Mouse (Mus musculus): Measurements from ENCODE around the gene C1ql4. TPM values are rescaled to one million over a fixed set of nuclear protein-coding genes. Genes with fewer than 3 reads are reported as not detected.

The C1ql4 gene
- polyA plus RNA-seq, 1 experiment, result 0.07 TPM

DNA sequence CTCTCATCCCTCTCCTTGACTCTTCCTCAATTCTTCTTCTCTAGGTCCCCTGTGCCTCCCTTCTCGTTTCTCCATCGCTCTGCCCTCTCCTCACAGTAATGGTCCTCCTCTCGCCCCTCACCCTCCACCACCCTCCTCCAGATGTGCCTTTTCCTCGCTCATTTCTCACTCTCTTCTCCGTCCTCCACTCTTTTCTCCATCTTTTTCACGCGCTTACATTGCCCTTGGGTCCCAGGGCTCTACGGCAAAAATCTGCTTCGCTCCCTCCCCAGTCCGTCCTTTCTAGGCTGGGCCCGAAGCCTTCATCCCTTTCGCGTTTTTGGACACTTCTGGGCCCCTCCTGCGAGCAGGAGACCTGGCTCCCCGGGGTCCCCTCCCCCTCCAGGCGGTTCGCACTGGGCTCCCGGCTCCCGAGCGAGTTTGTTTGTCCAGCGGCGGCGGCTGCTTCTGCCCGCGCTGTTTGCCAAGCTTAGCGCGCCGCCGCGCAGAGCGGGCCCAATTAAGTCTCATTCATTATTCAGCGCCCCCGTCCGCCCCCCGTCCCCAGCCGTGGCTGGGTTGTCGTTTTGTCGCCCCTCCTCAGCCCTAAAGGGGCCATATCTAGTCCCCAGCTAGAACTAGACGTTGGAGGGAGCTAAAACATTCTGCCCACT lies 10.3 kb upstream of the C1ql4 start:
- H3ac ChIP-seq (ENCODE audit: control insufficient read depth, insufficient read length, low read depth), result peak overlapping the region; percentile 37
- no peaks in the 10 kb centered on the region for H3K79me3 ChIP-seq (ENCODE audit: low read depth)
- no peaks in the 10 kb centered on the region for H3K79me2 ChIP-seq (ENCODE audit: control insufficient read depth, insufficient read depth)
- TF ChIP-seq FOSL1 (IDR thresholded peaks at IDR 0.05; ENCODE audit: insufficient read depth, low read length, poor library complexity, severe bottlenecking) (no peak), MAX (IDR thresholded peaks at IDR 0.05) (no peak), CEBPB (IDR thresholded peaks at IDR 0.05; ENCODE audit: low read depth) (no peak), USF1 (IDR thresholded peaks at IDR 0.05; ENCODE audit: low read depth) (no peak), MYOG (IDR thresholded peaks at IDR 0.05; ENCODE audit: control insufficient read depth, extremely low read depth, insufficient read length) (no peak), MYOD1 (IDR thresholded peaks at IDR 0.05; ENCODE audit: control insufficient read depth, insufficient read length, low read depth) (no peak), CTCF (IDR thresholded peaks at IDR 0.05; ENCODE audit: control insufficient read depth, insufficient read depth, insufficient read length) (no peak)
- peaks cover 30% of the 10 kb centered on the region for H3K27me3 ChIP-seq (ENCODE audit: control insufficient read depth, insufficient read depth, insufficient read length)
- H3K4me3 ChIP-seq (ENCODE audit: insufficient read depth, poor library complexity, severe bottlenecking), result no peak overlapping the region
- no peaks in the 10 kb centered on the region for H3K36me3 ChIP-seq (ENCODE audit: control insufficient read depth, insufficient read depth)

DNA sequence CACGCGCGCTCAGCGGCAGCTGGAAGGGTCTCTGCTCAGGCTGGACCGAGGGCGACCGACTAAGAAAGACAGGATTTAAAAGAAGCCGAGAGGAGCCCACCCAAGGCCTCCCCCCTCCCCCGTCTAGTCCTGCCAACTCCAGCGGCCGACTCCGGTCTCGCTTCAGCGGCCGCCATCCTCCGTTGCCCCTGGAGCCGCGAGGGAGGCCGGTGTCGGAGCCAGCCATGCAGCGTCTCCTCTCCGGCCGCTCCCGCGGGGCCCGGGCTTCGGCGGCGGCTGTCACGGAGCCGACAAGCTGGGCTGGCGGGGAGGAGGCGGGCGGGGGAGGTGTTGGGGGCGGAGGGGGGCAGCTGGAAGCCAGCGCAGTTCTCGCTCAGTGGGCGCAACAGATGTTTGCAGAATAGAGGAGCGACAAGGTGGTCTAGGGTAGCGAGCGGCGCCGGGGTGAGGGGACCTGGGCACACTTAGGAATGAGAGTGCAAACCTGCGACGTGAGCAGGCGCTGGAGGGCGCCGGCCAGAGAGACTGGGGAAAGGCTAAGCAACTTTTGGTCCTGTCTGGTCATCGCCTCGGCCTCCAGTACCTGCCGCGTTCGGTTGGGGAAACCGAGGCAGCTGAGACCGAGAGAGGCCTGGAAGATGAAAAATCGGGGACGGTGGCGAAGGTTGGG lies 9.3 kb upstream of the C1ql4 start:
- Histone ChIP-seq H3ac (ENCODE audit: control insufficient read depth, insufficient read length, low read depth) (peak overlapping the region; percentile 50), H3K79me2 (ENCODE audit: control insufficient read depth, insufficient read depth) (no peaks in the 10 kb centered on the region), H3K79me3 (ENCODE audit: low read depth) (no peaks in the 10 kb centered on the region), H3K4me3 (ENCODE audit: insufficient read depth, poor library complexity, severe bottlenecking) (no peak overlapping the region), H3K36me3 (ENCODE audit: control insufficient read depth, insufficient read depth) (no peaks in the 10 kb centered on the region), H3K27me3 (ENCODE audit: control insufficient read depth, insufficient read depth, insufficient read length) (peaks cover 30% of the 10 kb centered on the region)
- TF ChIP-seq FOSL1 (IDR thresholded peaks at IDR 0.05; ENCODE audit: insufficient read depth, low read length, poor library complexity, severe bottlenecking) (no peak), CEBPB (IDR thresholded peaks at IDR 0.05; ENCODE audit: low read depth) (no peak), MYOD1 (IDR thresholded peaks at IDR 0.05; ENCODE audit: control insufficient read depth, insufficient read length, low read depth) (no peak), MAX (IDR thresholded peaks at IDR 0.05) (no peak), MYOG (IDR thresholded peaks at IDR 0.05; ENCODE audit: control insufficient read depth, extremely low read depth, insufficient read length) (no peak), CTCF (IDR thresholded peaks at IDR 0.05; ENCODE audit: control insufficient read depth, insufficient read depth, insufficient read length) (no peak), USF1 (IDR thresholded peaks at IDR 0.05; ENCODE audit: low read depth) (no peak)

DNA sequence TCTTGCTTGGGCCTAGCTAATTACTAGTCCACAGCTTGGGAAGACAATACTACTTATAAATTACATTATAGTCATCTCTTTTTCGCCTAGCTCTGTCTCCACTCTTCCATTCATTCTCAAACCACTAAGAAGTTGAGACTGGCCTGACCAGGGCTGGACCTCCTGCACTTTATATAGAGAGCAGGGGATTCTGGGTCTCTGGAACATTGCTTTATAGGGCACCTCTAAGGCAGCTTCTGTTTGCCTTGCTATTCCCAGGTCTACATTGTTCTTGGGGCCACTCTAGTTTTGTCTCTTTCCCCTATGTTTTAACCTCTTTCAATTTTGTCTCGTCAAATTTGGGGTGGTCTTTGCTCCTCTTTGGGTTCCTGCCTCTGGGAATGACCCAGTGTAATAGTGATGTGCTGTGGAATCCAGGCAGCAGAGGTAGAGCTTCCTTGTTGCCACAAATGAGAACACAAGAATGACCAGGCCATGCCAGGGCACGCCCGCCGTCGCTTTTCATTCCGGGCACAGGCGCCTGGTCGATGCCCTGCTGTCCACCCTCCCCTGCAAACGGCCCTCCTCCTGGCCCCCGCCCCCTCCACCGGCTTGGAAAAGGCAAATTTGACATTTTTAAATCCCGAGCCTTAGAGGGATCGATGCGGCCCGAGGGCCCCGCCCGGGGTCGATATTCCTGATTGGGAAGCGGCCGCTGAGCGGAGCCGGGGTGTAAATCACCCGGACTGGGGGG lies 8.6 kb upstream of the C1ql4 start:
- no peak overlapping the region for H3ac ChIP-seq (ENCODE audit: control insufficient read depth, insufficient read length, low read depth)
- no peaks in the 10 kb centered on the region for H3K79me2 ChIP-seq (ENCODE audit: control insufficient read depth, insufficient read depth)
- no peaks in the 10 kb centered on the region for H3K79me3 ChIP-seq (ENCODE audit: low read depth)
- no peak overlapping the region for H3K4me3 ChIP-seq (ENCODE audit: insufficient read depth, poor library complexity, severe bottlenecking)
- TF ChIP-seq FOSL1 (IDR thresholded peaks at IDR 0.05; ENCODE audit: insufficient read depth, low read length, poor library complexity, severe bottlenecking) (no peak), MAX (IDR thresholded peaks at IDR 0.05) (no peak), MYOG (IDR thresholded peaks at IDR 0.05; ENCODE audit: control insufficient read depth, extremely low read depth, insufficient read length) (no peak), MYOD1 (IDR thresholded peaks at IDR 0.05; ENCODE audit: control insufficient read depth, insufficient read length, low read depth) (no peak), USF1 (IDR thresholded peaks at IDR 0.05; ENCODE audit: low read depth) (no peak), CEBPB (IDR thresholded peaks at IDR 0.05; ENCODE audit: low read depth) (no peak), CTCF (IDR thresholded peaks at IDR 0.05; ENCODE audit: control insufficient read depth, insufficient read depth, insufficient read length) (no peak)
- H3K36me3 ChIP-seq (ENCODE audit: control insufficient read depth, insufficient read depth), result no peaks in the 10 kb centered on the region
- peaks cover 30% of the 10 kb centered on the region for H3K27me3 ChIP-seq (ENCODE audit: control insufficient read depth, insufficient read depth, insufficient read length)

DNA sequence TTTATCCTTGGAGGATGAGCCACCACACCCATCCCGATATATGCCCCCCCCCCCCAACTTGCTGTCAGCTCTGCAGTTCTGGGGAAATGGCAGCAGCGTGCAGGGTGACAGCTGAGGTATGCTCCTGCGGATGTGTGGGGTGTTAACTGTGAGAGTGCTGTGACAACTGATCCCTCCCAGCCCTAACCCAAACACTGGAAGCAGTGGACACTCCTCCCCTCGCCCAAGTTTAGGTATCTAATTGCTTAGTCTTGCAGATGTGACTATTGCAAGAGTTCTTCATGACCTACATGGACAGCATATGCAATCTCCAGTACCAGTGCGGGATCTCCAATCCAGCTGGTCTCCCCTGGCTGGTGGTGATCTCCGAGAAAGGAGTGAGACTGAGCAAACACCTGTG lies 7.7 kb upstream of the C1ql4 start:
- TF ChIP-seq USF1 (IDR thresholded peaks at IDR 0.05; ENCODE audit: low read depth), result no peak
- TF ChIP-seq FOSL1 (IDR thresholded peaks at IDR 0.05; ENCODE audit: insufficient read depth, low read length, poor library complexity, severe bottlenecking), result no peak
- TF ChIP-seq MAX (IDR thresholded peaks at IDR 0.05), result no peak
- TF ChIP-seq CEBPB (IDR thresholded peaks at IDR 0.05; ENCODE audit: low read depth), result no peak
- no peak for TF ChIP-seq CTCF (IDR thresholded peaks at IDR 0.05; ENCODE audit: control insufficient read depth, insufficient read depth, insufficient read length)
- no peak for TF ChIP-seq MYOD1 (IDR thresholded peaks at IDR 0.05; ENCODE audit: control insufficient read depth, insufficient read length, low read depth)
- TF ChIP-seq MYOG (IDR thresholded peaks at IDR 0.05; ENCODE audit: control insufficient read depth, extremely low read depth, insufficient read length), result no peak
- H3ac ChIP-seq (ENCODE audit: control insufficient read depth, insufficient read length, low read depth), result no peak overlapping the region
- H3K79me2 ChIP-seq (ENCODE audit: control insufficient read depth, insufficient read depth), result no peaks in the 10 kb centered on the region
- no peaks in the 10 kb centered on the region for H3K36me3 ChIP-seq (ENCODE audit: control insufficient read depth, insufficient read depth)
- H3K79me3 ChIP-seq (ENCODE audit: low read depth), result no peaks in the 10 kb centered on the region
- H3K27me3 ChIP-seq (ENCODE audit: control insufficient read depth, insufficient read depth, insufficient read length), result peaks cover 30% of the 10 kb centered on the region
- no peak overlapping the region for H3K4me3 ChIP-seq (ENCODE audit: insufficient read depth, poor library complexity, severe bottlenecking)

DNA sequence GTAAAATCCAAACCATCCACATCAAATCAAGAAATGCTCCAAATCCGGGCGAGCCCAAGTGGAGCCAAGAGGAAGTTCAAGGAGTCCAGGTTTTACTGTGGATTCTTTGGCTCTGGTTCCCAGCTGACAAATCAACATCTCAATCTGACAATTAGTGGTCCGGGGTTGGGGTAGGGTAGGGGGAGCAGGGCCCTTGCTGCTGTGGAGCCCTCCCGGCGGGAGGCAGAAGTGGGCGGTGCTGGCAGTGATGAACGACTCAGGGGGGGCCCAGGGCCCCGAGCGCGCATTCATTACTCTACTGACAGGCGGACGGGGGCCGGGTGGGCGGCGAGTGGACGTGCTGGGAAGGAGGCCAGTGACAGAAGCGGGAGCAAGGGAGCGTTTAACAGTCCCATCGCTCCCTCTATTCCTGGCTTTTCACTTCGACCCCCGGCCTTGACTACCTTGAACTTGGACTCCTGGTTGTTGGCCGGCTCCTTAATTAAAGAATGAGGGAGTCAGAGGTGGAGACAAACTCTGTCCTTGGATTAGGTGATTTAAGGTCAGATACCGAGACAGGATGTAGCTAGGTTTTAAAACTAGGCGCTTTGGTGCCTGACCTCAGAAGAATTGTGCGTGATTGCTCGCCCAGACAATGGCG lies 7.1 kb upstream of the C1ql4 start:
- H3ac ChIP-seq (ENCODE audit: control insufficient read depth, insufficient read length, low read depth), result no peak overlapping the region
- no peaks in the 10 kb centered on the region for H3K79me3 ChIP-seq (ENCODE audit: low read depth)
- TF ChIP-seq CEBPB (IDR thresholded peaks at IDR 0.05; ENCODE audit: low read depth) (no peak), CTCF (IDR thresholded peaks at IDR 0.05; ENCODE audit: control insufficient read depth, insufficient read depth, insufficient read length) (no peak), USF1 (IDR thresholded peaks at IDR 0.05; ENCODE audit: low read depth) (no peak), MYOG (IDR thresholded peaks at IDR 0.05; ENCODE audit: control insufficient read depth, extremely low read depth, insufficient read length) (no peak), MAX (IDR thresholded peaks at IDR 0.05) (no peak), FOSL1 (IDR thresholded peaks at IDR 0.05; ENCODE audit: insufficient read depth, low read length, poor library complexity, severe bottlenecking) (no peak), MYOD1 (IDR thresholded peaks at IDR 0.05; ENCODE audit: control insufficient read depth, insufficient read length, low read depth) (no peak)
- H3K36me3 ChIP-seq (ENCODE audit: control insufficient read depth, insufficient read depth), result no peaks in the 10 kb centered on the region
- H3K79me2 ChIP-seq (ENCODE audit: control insufficient read depth, insufficient read depth), result no peaks in the 10 kb centered on the region
- H3K4me3 ChIP-seq (ENCODE audit: insufficient read depth, poor library complexity, severe bottlenecking), result no peak overlapping the region
- peaks cover 30% of the 10 kb centered on the region for H3K27me3 ChIP-seq (ENCODE audit: control insufficient read depth, insufficient read depth, insufficient read length)

Data from C2C12 (cell line).